In the genomic region with DNA sequence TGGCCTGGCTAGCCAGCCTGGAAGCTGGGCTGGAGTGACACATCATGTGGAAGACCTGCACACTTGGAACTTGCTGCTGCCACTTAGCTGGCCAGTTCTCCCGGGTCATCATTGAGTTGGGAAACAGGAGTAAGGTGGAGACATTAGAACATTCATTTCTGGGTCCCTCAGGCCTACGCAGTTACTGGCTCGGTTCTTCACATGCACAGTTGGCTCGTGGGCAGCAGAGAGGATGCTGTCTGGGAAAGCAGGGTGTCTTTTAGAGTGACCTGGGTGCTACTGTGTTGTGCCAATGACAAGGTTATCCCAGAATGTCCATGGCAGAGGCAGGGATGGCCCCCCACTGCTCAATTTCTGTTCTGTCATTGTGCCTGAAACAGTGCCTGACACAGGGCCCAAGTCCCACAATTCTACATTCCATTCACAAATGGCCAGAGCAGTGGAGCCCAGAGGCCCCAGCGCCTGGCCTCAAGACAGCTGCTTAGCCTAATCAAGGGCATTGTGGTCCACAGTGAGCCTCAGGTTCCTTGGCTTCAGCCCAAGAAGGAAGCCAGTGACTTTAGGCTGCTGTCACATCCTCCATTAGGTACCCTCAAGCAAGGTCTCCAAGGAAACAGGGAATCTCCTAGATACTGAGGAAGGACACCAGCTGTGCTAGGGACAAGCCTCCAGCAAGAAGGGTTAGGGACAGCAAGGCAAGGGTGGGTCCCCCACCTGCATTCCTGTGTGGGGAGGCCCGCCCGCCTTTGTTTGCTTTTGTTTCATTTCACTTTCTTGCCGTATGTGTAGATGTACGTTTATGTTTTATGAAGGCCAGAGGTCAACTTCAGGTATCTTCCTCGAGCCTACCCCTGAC, we compare ENCODE assay signal across 18 mouse cellular contexts. TPM values are rescaled to one million over a fixed set of nuclear protein-coding genes. Genes with fewer than 3 reads are reported as not detected.
DNase-seq lines count a peak whose midpoint lies in the region; ATAC-seq and TF ChIP-seq lines count a peak whose summit lies in the region.
"Had no signal": no experiment of that assay in that cellular context is flagged by ENCODE, and none has a peak within 500 bp of the region (broad histone marks: within the 10 kb centered on the region; RNA-seq: fewer than 3 reads in every experiment).

No protein-coding gene starts in this region.

- no peak overlapping the region for H3K27ac ChIP-seq in intestine, embryonic 15.5 days
- no peak overlapping the region for H3K27ac ChIP-seq in intestine, postnatal 0 days (ENCODE audit: low read depth, low read length)
- no peak overlapping the region for H3K27ac ChIP-seq in midbrain, embryonic 14.5 days (replicated peaks; ENCODE audit: low read depth, low read length)
- H3K27ac ChIP-seq in midbrain, postnatal 0 days (ENCODE audit: low read depth, low read length): no peak overlapping the region
- H3K27ac ChIP-seq: embryonic facial prominence, embryonic 13.5 days; heart, embryonic 15.5 days; hindbrain, embryonic 15.5 days; neural tube, embryonic 15.5 days had no signal

- H3K9ac ChIP-seq in intestine, embryonic 15.5 days: no peak overlapping the region
- no peak overlapping the region for H3K9ac ChIP-seq in intestine, postnatal 0 days (ENCODE audit: low read depth, low read length)
- H3K9ac ChIP-seq in midbrain, embryonic 14.5 days (replicated peaks; ENCODE audit: low read length): no peak overlapping the region
- H3K9ac ChIP-seq in midbrain, postnatal 0 days (replicated peaks; ENCODE audit: low read length, poor library complexity, severe bottlenecking): no peak overlapping the region
- H3K9ac ChIP-seq: embryonic facial prominence, embryonic 13.5 days; heart, embryonic 15.5 days; hindbrain, embryonic 15.5 days; liver, postnatal 0 days; neural tube, embryonic 15.5 days had no signal

- H3K79me2 ChIP-seq in myocyte (ENCODE audit: control insufficient read depth, insufficient read depth): peaks cover 17% of the 10 kb centered on the region

- TF ChIP-seq POLR2A in myocyte (IDR thresholded peaks at IDR 0.05; ENCODE audit: insufficient read length, low read depth): no peak

- no peak for DNase-seq in frontal cortex, postnatal 36 days (ENCODE audit: low spot score in 2 of 2)
- DNase-seq in midbrain, embryonic 14.5 days: no peak
- no peak for DNase-seq in midbrain, postnatal 0 days (ENCODE audit: low spot score)
- no peak for DNase-seq in spleen, postnatal 36 days (ENCODE audit: low spot score in 2 of 2)
- DNase-seq: adrenal gland, postnatal 36 days; cerebellum, adult 9-10 months; gastrocnemius, postnatal 36 days; kidney, adult 8-10 months; liver, postnatal 0 days; right cerebral cortex, postnatal 25 days had no signal

- H3K4me2 ChIP-seq in intestine, embryonic 15.5 days (replicated peaks): 0 out of 2 replicates have a peak overlapping the region, but pooled peaks have one; percentile 14
- H3K4me2 ChIP-seq in intestine, postnatal 0 days (replicated peaks; ENCODE audit: low read depth): no peak overlapping the region
- no peak overlapping the region for H3K4me2 ChIP-seq in midbrain, embryonic 14.5 days (ENCODE audit: low read length)
- H3K4me2 ChIP-seq in midbrain, postnatal 0 days (ENCODE audit: low read depth, low read length, poor library complexity, severe bottlenecking): no peak overlapping the region
- H3K4me2 ChIP-seq in myocyte (ENCODE audit: low read depth): no peak overlapping the region
- H3K4me2 ChIP-seq: embryonic facial prominence, embryonic 13.5 days; heart, embryonic 15.5 days; hindbrain, embryonic 15.5 days; neural tube, embryonic 15.5 days had no signal

- peak; percentile 57 for ATAC-seq in frontal cortex, adult (ENCODE audit: low TSS enrichment)
- ATAC-seq in intestine, embryonic 15.5 days: peak; percentile 31; the same call in 1 of the 2 replicates
- ATAC-seq in intestine, postnatal 0 days: no peak
- ATAC-seq in midbrain, embryonic 14.5 days (ENCODE audit: low FRiP score, low TSS enrichment): peak; percentile 14; the same call in 1 of the 2 replicates
- ATAC-seq in midbrain, postnatal 0 days (ENCODE audit: low FRiP score): no peak

- H3K4me3 ChIP-seq in intestine, embryonic 15.5 days (replicated peaks): no peak overlapping the region
- H3K4me3 ChIP-seq in intestine, postnatal 0 days (ENCODE audit: low read depth, low read length): no peak overlapping the region
- no peak overlapping the region for H3K4me3 ChIP-seq in midbrain, embryonic 14.5 days (replicated peaks; ENCODE audit: low read depth, low read length)
- no peak overlapping the region for H3K4me3 ChIP-seq in midbrain, postnatal 0 days (ENCODE audit: low read depth, low read length)
- H3K4me3 ChIP-seq in myocyte: no peak overlapping the region
- H3K4me3 ChIP-seq: embryonic facial prominence, embryonic 13.5 days; heart, embryonic 15.5 days; hindbrain, embryonic 15.5 days; neural tube, embryonic 15.5 days had no signal

- H3K36me3 ChIP-seq in intestine, embryonic 15.5 days: no peaks in the 10 kb centered on the region
- H3K36me3 ChIP-seq in intestine, postnatal 0 days (ENCODE audit: control insufficient read depth, insufficient read depth): no peaks in the 10 kb centered on the region
- no peaks in the 10 kb centered on the region for H3K36me3 ChIP-seq in midbrain, embryonic 14.5 days (ENCODE audit: control insufficient read depth, insufficient read depth, low read length)
- no peaks in the 10 kb centered on the region for H3K36me3 ChIP-seq in midbrain, postnatal 0 days (ENCODE audit: insufficient read depth, low read length)
- no peaks in the 10 kb centered on the region for H3K36me3 ChIP-seq in myocyte (ENCODE audit: control insufficient read depth, insufficient read depth)
- H3K36me3 ChIP-seq: embryonic facial prominence, embryonic 13.5 days; heart, embryonic 15.5 days; hindbrain, embryonic 15.5 days; neural tube, embryonic 15.5 days had no signal

- 76% methylated on average over 10 of the region's 10 CpGs for WGBS in intestine, embryonic 15.5 days
- WGBS in intestine, postnatal 0 days: 58% methylated on average over 10 of the region's 10 CpGs
- 88% methylated on average over 10 of the region's 10 CpGs for WGBS in midbrain, embryonic 14.5 days
- 86% methylated on average over 10 of the region's 10 CpGs for WGBS in midbrain, postnatal 0 days

- no peaks in the 10 kb centered on the region for H3K9me3 ChIP-seq in intestine, embryonic 15.5 days
- no peaks in the 10 kb centered on the region for H3K9me3 ChIP-seq in intestine, postnatal 0 days (ENCODE audit: control insufficient read depth)
- H3K9me3 ChIP-seq in midbrain, embryonic 14.5 days (ENCODE audit: control insufficient read depth, low read length): no peaks in the 10 kb centered on the region
- no peaks in the 10 kb centered on the region; the same call in 1 of the 2 replicates for H3K9me3 ChIP-seq in midbrain, postnatal 0 days (ENCODE audit: low read length)
- H3K9me3 ChIP-seq: embryonic facial prominence, embryonic 13.5 days; heart, embryonic 15.5 days; hindbrain, embryonic 15.5 days; neural tube, embryonic 15.5 days had no signal

- peaks cover 32% of the 10 kb centered on the region for H3K4me1 ChIP-seq in intestine, embryonic 15.5 days (replicated peaks)
- peaks cover 13% of the 10 kb centered on the region; the same call in 1 of the 2 replicates for H3K4me1 ChIP-seq in intestine, postnatal 0 days (replicated peaks; ENCODE audit: control insufficient read depth, insufficient read depth, low read length)
- no peaks in the 10 kb centered on the region for H3K4me1 ChIP-seq in midbrain, embryonic 14.5 days (ENCODE audit: control insufficient read depth, insufficient read depth, low read length)
- no peaks in the 10 kb centered on the region for H3K4me1 ChIP-seq in midbrain, postnatal 0 days (ENCODE audit: insufficient read depth, low read length)

- no peak for TF ChIP-seq CTCF in intestine, postnatal 0 days (IDR thresholded peaks at IDR 0.05; ENCODE audit: low read depth)
- TF ChIP-seq CTCF in midbrain, postnatal 0 days (IDR thresholded peaks at IDR 0.05): no peak

- H3K27me3 ChIP-seq in intestine, embryonic 15.5 days (replicated peaks): no peaks in the 10 kb centered on the region
- no peaks in the 10 kb centered on the region for H3K27me3 ChIP-seq in intestine, postnatal 0 days (replicated peaks; ENCODE audit: control insufficient read depth, insufficient read depth, low read length)
- H3K27me3 ChIP-seq in midbrain, embryonic 14.5 days (ENCODE audit: control insufficient read depth, insufficient read depth, low read length): no peaks in the 10 kb centered on the region
- H3K27me3 ChIP-seq in midbrain, postnatal 0 days (ENCODE audit: insufficient read depth, low read length): no peaks in the 10 kb centered on the region
- H3K27me3 ChIP-seq in myocyte (ENCODE audit: control insufficient read depth, insufficient read depth, insufficient read length): no peaks in the 10 kb centered on the region
- H3K27me3 ChIP-seq: embryonic facial prominence, embryonic 13.5 days; heart, embryonic 15.5 days; hindbrain, embryonic 15.5 days; neural tube, embryonic 15.5 days had no signal

- H3ac ChIP-seq in myocyte (ENCODE audit: control insufficient read depth, insufficient read length): no peak overlapping the region

TF ChIP-seq in myocyte, 11 proteins besides CTCF, POLR2A, EP300 and RAD21 (continues in another document):
- TF ChIP-seq MAX (IDR thresholded peaks at IDR 0.05; ENCODE audit: low read depth) (no peak), USF1 (IDR thresholded peaks at IDR 0.05; ENCODE audit: low read depth) (no peak), REST (IDR thresholded peaks at IDR 0.05; ENCODE audit: insufficient read depth, insufficient read length) (no peak), CEBPB (IDR thresholded peaks at IDR 0.05; ENCODE audit: insufficient read depth, poor library complexity, severe bottlenecking) (no peak), TCF3 (IDR thresholded peaks at IDR 0.05; ENCODE audit: insufficient read length, low read depth) (no peak), MYOG (IDR thresholded peaks at IDR 0.05; ENCODE audit: control insufficient read depth in 1 of 3, insufficient read depth in 1 of 3, insufficient read length in 2 of 3, low read depth in 2 of 3) (peak; percentile 32 to 91 (median 66))

RNA-seq across cellular contexts. Expression of a gene that starts 34.1 kb away (rescaled TPM):
- polyA plus RNA-seq in intestine, embryonic 15.5 days (2015; fragmentation: Nextera tagmentation; extraction: Ambion mirVana): 3.6 and 4.3 TPM in 2 replicates
- 2.6 and 2.7 TPM in 2 replicates for polyA plus RNA-seq in intestine, postnatal 0 days (2015; fragmentation: Nextera tagmentation; extraction: Ambion mirVana)
- polyA plus RNA-seq in midbrain, embryonic 14.5 days (2014; fragmentation: Nextera tagmentation; extraction: Ambion mirVana): 1.4 and 1.6 TPM in 2 replicates
- total RNA-seq in midbrain, postnatal 0 days (2014; rRNA removed): 4.7 and 9.4 TPM in 2 replicates
- polyA plus RNA-seq in midbrain, postnatal 0 days (2015; fragmentation: Nextera tagmentation; extraction: Ambion mirVana): 0.87 and 0.99 TPM in 2 replicates
- polyA plus RNA-seq in myocyte (2012; fragmentation: generic; extraction: Trizol): 7.1 TPM

RNA-seq across cellular contexts. Expression of a gene that starts 35.3 kb away (rescaled TPM):
- polyA plus RNA-seq in intestine, embryonic 15.5 days (2015; fragmentation: Nextera tagmentation; extraction: Ambion mirVana): 0.35 and 0.64 TPM in 2 replicates
- polyA plus RNA-seq in intestine, postnatal 0 days (2015; fragmentation: Nextera tagmentation; extraction: Ambion mirVana): 0.21 and 0.58 TPM in 2 replicates
- polyA plus RNA-seq in midbrain, embryonic 14.5 days (2014; fragmentation: Nextera tagmentation; extraction: Ambion mirVana): 0.47 TPM in 1 of 2 replicates, not detected in the other
- not detected in 2 replicates for total RNA-seq in midbrain, postnatal 0 days (2014; rRNA removed)
- polyA plus RNA-seq in midbrain, postnatal 0 days (2015; fragmentation: Nextera tagmentation; extraction: Ambion mirVana): not detected in 2 replicates
- polyA plus RNA-seq in myocyte (2012; fragmentation: generic; extraction: Trizol): 0.08 TPM
- polyA plus RNA-seq: embryonic facial prominence, embryonic 13.5 days; neural tube, embryonic 15.5 days had no signal

Comparison
In these comparisons a context has a peak if more than half of its experiments do, and no peak if none do; other contexts are left out.
1. ATAC-seq: peak in frontal cortex, adult (single experiment), intestine, embryonic 15.5 days (single experiment) and midbrain, embryonic 14.5 days (single experiment); none in intestine, postnatal 0 days (single experiment) and midbrain, postnatal 0 days (single experiment).